Mouse (Mus musculus) CD4-positive, CD25-positive, alpha-beta regulatory T cell, adult 4 months (primary cell): ENCODE results near the gene Pex14. TPM values are rescaled to one million over a fixed set of nuclear protein-coding genes. Genes with fewer than 3 reads are reported as not detected.

ENCODE experiments used
- ATAC-seq: one replicate; pipeline ENCODE4 v1.8.0; 2017
- polyA plus RNA-seq, 2 experiments: library from polyadenylated mRNA; unstranded; fragments of 100-300 nt; shearing (Covaris generic); gene quantifications; one replicate each; pipeline ENCODE4 v1.2.1; 2017

The Pex14 gene
- polyA plus RNA-seq, 2 experiments from 2014 or later, result 16.2 to 23.5 TPM

GRCm38 (mm10) chr4:148946071-148946470 is 153.6 kb downstream of the Pex14 start:
- no peak for ATAC-seq

GRCm38 (mm10) chr4:148945476-148945881 is 154.2 kb downstream of the Pex14 start:
- no peak for ATAC-seq

GRCm38 (mm10) chr4:148943099-148943498 is 156.6 kb downstream of the Pex14 start:
- ATAC-seq, result no peak

- ATAC-seq, result no peak
Observed at GRCm38 (mm10) chr4:148941321-148941720, 158.4 kb downstream of the Pex14 start.

GRCm38 (mm10) chr4:148940674-148941211 is 158.9 kb downstream of the Pex14 start:
- peak; percentile 77 for ATAC-seq

- no peak for ATAC-seq
Observed at GRCm38 (mm10) chr4:148938546-148938945, 161.1 kb downstream of the Pex14 start.

- ATAC-seq, result no peak
Observed at GRCm38 (mm10) chr4:148936727-148937126, 162.9 kb downstream of the Pex14 start.

- ATAC-seq, result no peak
Observed at GRCm38 (mm10) chr4:148936111-148936510, 163.6 kb downstream of the Pex14 start.

DNA sequence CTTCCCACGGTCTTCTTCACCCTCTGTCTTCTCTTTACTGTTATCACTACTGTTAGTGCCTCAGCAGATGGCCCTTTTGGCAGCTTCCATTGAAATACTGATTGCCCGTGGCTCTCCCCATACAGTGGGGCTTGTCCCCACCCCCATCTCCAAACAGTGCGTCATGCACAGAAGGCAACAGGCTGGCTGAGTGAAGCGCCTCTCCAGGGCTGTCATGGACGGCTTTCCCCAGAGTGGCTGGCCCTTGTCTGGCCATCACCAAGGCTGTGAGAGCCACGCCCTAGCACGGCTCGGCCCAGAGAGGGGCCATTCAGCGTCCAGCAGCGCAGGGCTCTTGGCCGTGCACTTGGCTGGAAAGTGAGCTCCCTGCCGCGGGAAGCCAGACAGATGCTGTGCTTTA is 164.5 kb downstream of the Pex14 start:
- no peak for ATAC-seq

- ATAC-seq, result no peak
Observed at GRCm38 (mm10) chr4:148933109-148933508, 166.6 kb downstream of the Pex14 start.

GRCm38 (mm10) chr4:148930721-148931229 is 168.9 kb downstream of the Pex14 start:
- ATAC-seq, result no peak

DNA sequence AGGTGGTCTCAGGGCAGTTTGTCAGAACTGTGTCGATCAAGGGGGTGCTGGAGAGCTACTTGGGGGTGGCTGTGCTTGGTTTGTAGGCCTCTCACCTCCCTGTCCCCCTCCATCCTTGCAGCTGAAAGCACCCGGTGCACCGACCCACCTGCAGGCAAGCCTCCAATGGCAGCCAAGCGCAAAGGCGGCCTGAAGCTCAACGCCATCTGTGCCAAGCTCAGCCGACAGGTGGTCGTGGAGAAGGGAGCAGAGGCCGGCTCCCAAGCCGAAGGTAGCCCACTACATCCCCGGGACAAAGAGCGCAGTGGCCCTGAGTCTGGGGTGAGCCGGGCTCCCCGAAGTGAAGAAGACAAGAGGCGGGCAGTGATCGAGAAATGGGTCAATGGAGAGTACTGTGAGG is 170.8 kb downstream of the Pex14 start:
- no peak for ATAC-seq

GRCm38 (mm10) chr4:148928316-148928715 is 171.4 kb downstream of the Pex14 start:
- no peak for ATAC-seq

GRCm38 (mm10) chr4:148926459-148926858 is 173.2 kb downstream of the Pex14 start:
- no peak for ATAC-seq

- ATAC-seq, result no peak
Observed at GRCm38 (mm10) chr4:148925589-148926359, 173.9 kb downstream of the Pex14 start.

DNA sequence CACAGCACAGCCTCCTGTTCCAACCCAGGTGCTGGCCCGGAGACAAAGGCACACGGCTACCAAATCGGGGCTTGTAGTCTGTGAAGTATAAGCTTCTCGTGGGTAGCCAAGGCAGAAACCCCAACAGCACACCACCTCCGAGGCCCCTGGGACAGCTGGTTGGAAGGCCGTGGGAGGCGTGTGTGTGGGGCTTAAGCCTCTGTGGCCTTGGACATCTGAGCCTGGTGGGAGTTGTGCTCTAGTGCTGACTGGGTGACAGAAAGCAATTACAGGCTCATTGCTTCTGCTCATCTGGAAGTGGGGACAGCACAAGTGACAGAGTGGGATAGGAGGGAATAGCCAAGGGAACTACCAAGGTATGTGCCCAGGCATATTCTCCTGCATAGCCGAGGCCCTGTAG is 175.7 kb downstream of the Pex14 start:
- no peak for ATAC-seq

DNA sequence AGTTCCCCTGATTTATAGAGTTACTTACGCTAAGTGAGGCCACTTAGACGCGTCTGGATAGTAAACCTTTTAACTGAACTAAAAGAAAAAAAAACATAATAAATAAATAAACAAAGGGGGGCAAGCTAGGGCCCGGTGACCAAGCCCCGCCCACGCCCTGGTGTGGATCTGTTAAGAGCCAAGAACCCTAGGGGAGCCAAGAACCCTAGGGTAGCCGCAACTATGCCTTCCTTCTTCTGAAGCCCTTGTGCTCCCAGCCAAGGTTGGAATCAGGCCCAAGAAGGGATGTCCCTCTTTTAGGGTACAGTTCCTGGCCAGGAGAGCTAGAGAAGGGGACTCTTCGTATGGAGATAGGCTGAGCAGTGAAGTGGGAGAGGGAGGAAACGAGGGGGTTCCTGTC is 176.3 kb downstream of the Pex14 start:
- ATAC-seq, result no peak

DNA sequence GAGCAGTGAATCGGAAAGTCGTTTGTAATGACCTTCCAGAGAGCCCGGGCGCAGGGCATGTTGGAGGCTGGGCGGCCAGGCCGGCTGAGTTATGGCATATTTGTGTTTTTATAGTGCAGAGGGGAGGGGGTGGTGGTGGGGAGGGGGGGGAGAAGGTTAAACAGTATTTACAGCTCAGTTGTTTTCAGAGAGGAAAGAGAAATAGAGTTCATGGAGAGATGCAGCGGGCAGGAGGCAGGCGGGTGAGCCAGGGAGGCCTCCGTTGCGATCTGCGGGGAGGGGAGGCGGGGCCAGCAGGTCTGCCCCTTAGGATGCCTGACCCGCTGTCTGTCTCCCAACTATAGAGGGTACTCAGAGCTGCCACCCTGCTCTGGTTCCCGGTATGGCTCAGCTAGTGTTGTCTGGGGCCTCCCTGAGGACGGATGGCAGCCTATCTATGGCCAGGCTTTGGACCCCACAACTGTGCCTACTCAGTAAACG is 177.4 kb downstream of the Pex14 start:
- no peak for ATAC-seq

- ATAC-seq, result no peak
Observed at GRCm38 (mm10) chr4:148920610-148921009, 179.1 kb downstream of the Pex14 start.

DNA sequence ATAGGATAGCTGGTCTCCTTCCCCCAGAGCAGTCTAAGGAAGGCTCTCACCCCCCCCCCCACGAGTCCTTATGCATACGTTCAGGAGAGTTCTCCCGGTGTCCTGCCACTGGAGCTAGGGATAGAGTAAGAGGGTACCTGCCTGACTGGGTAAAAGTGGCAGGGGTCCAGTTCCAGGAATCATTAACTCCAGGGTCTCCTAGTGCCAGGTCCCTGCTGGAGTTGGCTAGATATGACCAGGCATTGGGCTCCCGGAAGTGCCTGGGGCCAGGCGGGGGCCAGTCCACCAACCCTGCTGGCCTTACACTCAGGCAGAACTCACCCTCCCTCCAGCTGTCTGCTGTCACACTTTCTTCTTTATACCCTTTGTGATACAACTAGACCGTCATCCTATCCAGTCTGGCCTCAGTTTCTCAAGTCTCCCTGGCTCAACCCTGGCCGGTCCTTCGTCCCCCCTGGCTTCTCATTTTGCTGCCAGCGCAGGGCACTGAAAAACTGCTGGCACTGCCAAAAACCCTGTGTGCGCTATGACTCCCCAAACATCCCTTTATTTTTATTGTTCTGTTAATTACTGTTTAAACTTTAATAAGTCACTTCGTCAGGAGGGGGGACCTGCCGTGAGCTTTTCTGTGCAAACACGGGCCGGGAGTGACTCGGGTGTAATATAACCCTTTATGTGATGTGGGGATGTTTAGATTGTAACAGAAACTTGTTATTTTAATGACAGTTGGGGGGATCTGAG is 180.8 kb downstream of the Pex14 start:
- no peak for ATAC-seq

DNA sequence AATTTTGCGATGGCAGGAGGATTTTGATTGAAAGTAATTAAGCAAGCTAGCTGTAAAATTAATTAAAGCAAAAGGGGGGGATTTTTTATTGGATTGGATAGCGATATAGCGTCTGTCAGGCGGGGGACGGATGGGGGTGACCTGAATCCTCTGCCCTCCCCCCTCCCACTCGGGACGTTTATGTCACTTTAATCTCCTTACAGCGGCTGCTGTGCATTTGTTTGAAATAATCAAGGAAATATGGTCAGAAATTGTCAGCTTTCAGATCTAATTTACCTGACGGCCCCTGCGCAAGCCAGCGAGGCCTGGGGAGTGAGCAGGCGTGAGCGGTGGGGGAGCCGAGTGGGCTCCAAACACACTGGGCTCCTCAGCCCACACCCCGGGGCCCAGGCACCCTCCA is 183.8 kb downstream of the Pex14 start:
- no peak for ATAC-seq

DNA sequence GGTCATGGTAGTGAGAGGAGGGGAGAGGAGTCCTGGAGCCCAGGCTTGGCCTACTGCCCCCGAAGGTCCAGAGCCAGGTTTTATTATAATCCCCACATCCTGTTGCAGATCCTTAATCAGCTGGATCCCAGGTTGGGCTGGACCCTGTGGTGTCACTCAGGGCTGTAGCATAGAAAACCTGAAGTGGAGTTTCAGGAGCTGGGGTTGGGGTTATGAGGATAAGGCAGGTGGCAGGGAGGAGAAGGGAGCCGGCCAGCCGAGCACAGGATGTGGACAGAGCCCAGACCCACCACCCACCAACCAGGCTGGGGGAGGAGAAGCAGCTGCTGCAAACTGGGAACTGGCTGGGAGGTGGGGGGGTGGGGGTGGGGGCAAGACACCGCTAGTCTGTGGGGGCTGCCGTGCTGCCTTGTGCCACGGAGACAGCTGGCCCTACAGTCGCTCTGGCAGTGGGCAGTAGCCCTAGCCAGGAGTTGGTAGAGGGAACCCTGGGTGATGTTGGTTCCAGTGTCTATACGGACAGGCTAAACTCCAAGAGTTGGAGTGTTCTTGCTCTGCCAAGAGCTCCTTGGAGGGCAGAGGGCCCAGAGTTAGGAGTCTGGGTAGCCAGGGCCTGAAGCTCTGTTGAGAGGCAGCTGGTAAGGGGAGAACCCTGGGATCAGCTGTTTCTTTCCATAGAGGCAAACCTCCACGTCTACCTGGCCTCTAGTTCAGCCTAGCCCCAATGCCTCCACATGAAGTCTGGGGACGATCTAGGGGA is 184.6 kb downstream of the Pex14 start:
- no peak for ATAC-seq
